Mouse (Mus musculus): ENCODE measurements around the gene Rpap3. TPM values are rescaled to one million over a fixed set of nuclear protein-coding genes. Genes with fewer than 3 reads are reported as not detected.

The Rpap3 gene
- polyA plus RNA-seq, 1 experiment: 19.6 TPM

GRCm38 (mm10) chr15:97747486-97747885, 41.9 kb upstream of the Rpap3 start:
- Histone ChIP-seq H3K27ac (ENCODE audit: insufficient read depth, low read length) (no peak overlapping the region), H3K4me1 (ENCODE audit: control insufficient read depth, insufficient read depth, low read length) (no peaks in the 10 kb centered on the region), H3K4me3 (ENCODE audit: insufficient read depth, low read length) (no peak overlapping the region)
- no peak for TF ChIP-seq POLR2A (IDR thresholded peaks at IDR 0.05; ENCODE audit: extremely low read depth, insufficient read depth, low read length)
- TF ChIP-seq CTCF (IDR thresholded peaks at IDR 0.05; ENCODE audit: extremely low read depth, insufficient read depth, low read length): no peak

GRCm38 (mm10) chr15:97746748-97747147, 41.1 kb upstream of the Rpap3 start:
- no peaks in the 10 kb centered on the region for H3K4me1 ChIP-seq (ENCODE audit: control insufficient read depth, insufficient read depth, low read length)
- H3K4me3 ChIP-seq (ENCODE audit: insufficient read depth, low read length): no peak overlapping the region
- TF ChIP-seq POLR2A (IDR thresholded peaks at IDR 0.05; ENCODE audit: extremely low read depth, insufficient read depth, low read length): no peak
- no peak for TF ChIP-seq CTCF (IDR thresholded peaks at IDR 0.05; ENCODE audit: extremely low read depth, insufficient read depth, low read length)
- no peak overlapping the region for H3K27ac ChIP-seq (ENCODE audit: insufficient read depth, low read length)

- Histone ChIP-seq H3K4me3 (ENCODE audit: insufficient read depth, low read length) (no peak overlapping the region), H3K4me1 (ENCODE audit: control insufficient read depth, insufficient read depth, low read length) (no peaks in the 10 kb centered on the region), H3K27ac (ENCODE audit: insufficient read depth, low read length) (no peak overlapping the region)
- TF ChIP-seq POLR2A (IDR thresholded peaks at IDR 0.05; ENCODE audit: extremely low read depth, insufficient read depth, low read length) (no peak), CTCF (IDR thresholded peaks at IDR 0.05; ENCODE audit: extremely low read depth, insufficient read depth, low read length) (no peak)
Observed at GRCm38 (mm10) chr15:97746278-97746677, 40.7 kb upstream of the Rpap3 start.

GRCm38 (mm10) chr15:97745331-97745730, 39.7 kb upstream of the Rpap3 start:
- no peaks in the 10 kb centered on the region for H3K4me1 ChIP-seq (ENCODE audit: control insufficient read depth, insufficient read depth, low read length)
- H3K27ac ChIP-seq (ENCODE audit: insufficient read depth, low read length): peak overlapping the region; percentile 68
- TF ChIP-seq CTCF (IDR thresholded peaks at IDR 0.05; ENCODE audit: extremely low read depth, insufficient read depth, low read length) (no peak), POLR2A (IDR thresholded peaks at IDR 0.05; ENCODE audit: extremely low read depth, insufficient read depth, low read length) (no peak)
- no peak overlapping the region for H3K4me3 ChIP-seq (ENCODE audit: insufficient read depth, low read length)

- Histone ChIP-seq H3K4me3 (ENCODE audit: insufficient read depth, low read length) (no peak overlapping the region), H3K4me1 (ENCODE audit: control insufficient read depth, insufficient read depth, low read length) (no peaks in the 10 kb centered on the region), H3K27ac (ENCODE audit: insufficient read depth, low read length) (peak overlapping the region; percentile 68)
- TF ChIP-seq CTCF (IDR thresholded peaks at IDR 0.05; ENCODE audit: extremely low read depth, insufficient read depth, low read length) (no peak), POLR2A (IDR thresholded peaks at IDR 0.05; ENCODE audit: extremely low read depth, insufficient read depth, low read length) (no peak)
Observed at GRCm38 (mm10) chr15:97744930-97745329, 39.3 kb upstream of the Rpap3 start.

GRCm38 (mm10) chr15:97743961-97744525, 38.4 kb upstream of the Rpap3 start:
- Histone ChIP-seq H3K27ac (ENCODE audit: insufficient read depth, low read length) (no peak overlapping the region), H3K4me3 (ENCODE audit: insufficient read depth, low read length) (no peak overlapping the region), H3K4me1 (ENCODE audit: control insufficient read depth, insufficient read depth, low read length) (no peaks in the 10 kb centered on the region)
- TF ChIP-seq CTCF (IDR thresholded peaks at IDR 0.05; ENCODE audit: extremely low read depth, insufficient read depth, low read length) (no peak), POLR2A (IDR thresholded peaks at IDR 0.05; ENCODE audit: extremely low read depth, insufficient read depth, low read length) (no peak)

GRCm38 (mm10) chr15:97743210-97743609, 37.6 kb upstream of the Rpap3 start:
- no peak overlapping the region for H3K4me3 ChIP-seq (ENCODE audit: insufficient read depth, low read length)
- H3K4me1 ChIP-seq (ENCODE audit: control insufficient read depth, insufficient read depth, low read length): no peaks in the 10 kb centered on the region
- TF ChIP-seq POLR2A (IDR thresholded peaks at IDR 0.05; ENCODE audit: extremely low read depth, insufficient read depth, low read length): no peak
- TF ChIP-seq CTCF (IDR thresholded peaks at IDR 0.05; ENCODE audit: extremely low read depth, insufficient read depth, low read length): no peak
- H3K27ac ChIP-seq (ENCODE audit: insufficient read depth, low read length): no peak overlapping the region

- Histone ChIP-seq H3K4me1 (ENCODE audit: control insufficient read depth, insufficient read depth, low read length) (no peaks in the 10 kb centered on the region), H3K4me3 (ENCODE audit: insufficient read depth, low read length) (no peak overlapping the region), H3K27ac (ENCODE audit: insufficient read depth, low read length) (no peak overlapping the region)
- no peak for TF ChIP-seq CTCF (IDR thresholded peaks at IDR 0.05; ENCODE audit: extremely low read depth, insufficient read depth, low read length)
- no peak for TF ChIP-seq POLR2A (IDR thresholded peaks at IDR 0.05; ENCODE audit: extremely low read depth, insufficient read depth, low read length)
Observed at GRCm38 (mm10) chr15:97742600-97742999, 37.0 kb upstream of the Rpap3 start.

- H3K4me3 ChIP-seq (ENCODE audit: insufficient read depth, low read length): no peak overlapping the region
- H3K4me1 ChIP-seq (ENCODE audit: control insufficient read depth, insufficient read depth, low read length): no peaks in the 10 kb centered on the region
- TF ChIP-seq POLR2A (IDR thresholded peaks at IDR 0.05; ENCODE audit: extremely low read depth, insufficient read depth, low read length) (no peak), CTCF (IDR thresholded peaks at IDR 0.05; ENCODE audit: extremely low read depth, insufficient read depth, low read length) (no peak)
- H3K27ac ChIP-seq (ENCODE audit: insufficient read depth, low read length): no peak overlapping the region
Observed at GRCm38 (mm10) chr15:97742074-97742473, 36.4 kb upstream of the Rpap3 start.

- no peak overlapping the region for H3K4me3 ChIP-seq (ENCODE audit: insufficient read depth, low read length)
- no peak overlapping the region for H3K27ac ChIP-seq (ENCODE audit: insufficient read depth, low read length)
- no peak for TF ChIP-seq POLR2A (IDR thresholded peaks at IDR 0.05; ENCODE audit: extremely low read depth, insufficient read depth, low read length)
- TF ChIP-seq CTCF (IDR thresholded peaks at IDR 0.05; ENCODE audit: extremely low read depth, insufficient read depth, low read length): no peak
- no peaks in the 10 kb centered on the region for H3K4me1 ChIP-seq (ENCODE audit: control insufficient read depth, insufficient read depth, low read length)
Observed at GRCm38 (mm10) chr15:97741662-97742061, 36.0 kb upstream of the Rpap3 start.

Data from cortical plate, adult 2 months (tissue).